Mouse (Mus musculus) left cerebral cortex, adult 8-10 months (tissue): Measurements from ENCODE around the gene Nt5dc2. TPM values are rescaled to one million over a fixed set of nuclear protein-coding genes. Genes with fewer than 3 reads are reported as not detected.

ENCODE experiments used
- DNase-seq, 2 experiments: peaks; one replicate each; pipeline ENCODE4 v3.0.0; 2022; ENCODE audit warnings: low spot score in 2 of 2
- total RNA-seq, 4 experiments: library from RNA; stranded (reverse); gene quantifications; 2 replicates each; pipeline ENCODE4 v1.2.4; 2022

Nt5dc2 gene
- total RNA-seq, 4 experiments from 2014 or later = 3.0 to 4.1 (median 3.8) TPM

DNA sequence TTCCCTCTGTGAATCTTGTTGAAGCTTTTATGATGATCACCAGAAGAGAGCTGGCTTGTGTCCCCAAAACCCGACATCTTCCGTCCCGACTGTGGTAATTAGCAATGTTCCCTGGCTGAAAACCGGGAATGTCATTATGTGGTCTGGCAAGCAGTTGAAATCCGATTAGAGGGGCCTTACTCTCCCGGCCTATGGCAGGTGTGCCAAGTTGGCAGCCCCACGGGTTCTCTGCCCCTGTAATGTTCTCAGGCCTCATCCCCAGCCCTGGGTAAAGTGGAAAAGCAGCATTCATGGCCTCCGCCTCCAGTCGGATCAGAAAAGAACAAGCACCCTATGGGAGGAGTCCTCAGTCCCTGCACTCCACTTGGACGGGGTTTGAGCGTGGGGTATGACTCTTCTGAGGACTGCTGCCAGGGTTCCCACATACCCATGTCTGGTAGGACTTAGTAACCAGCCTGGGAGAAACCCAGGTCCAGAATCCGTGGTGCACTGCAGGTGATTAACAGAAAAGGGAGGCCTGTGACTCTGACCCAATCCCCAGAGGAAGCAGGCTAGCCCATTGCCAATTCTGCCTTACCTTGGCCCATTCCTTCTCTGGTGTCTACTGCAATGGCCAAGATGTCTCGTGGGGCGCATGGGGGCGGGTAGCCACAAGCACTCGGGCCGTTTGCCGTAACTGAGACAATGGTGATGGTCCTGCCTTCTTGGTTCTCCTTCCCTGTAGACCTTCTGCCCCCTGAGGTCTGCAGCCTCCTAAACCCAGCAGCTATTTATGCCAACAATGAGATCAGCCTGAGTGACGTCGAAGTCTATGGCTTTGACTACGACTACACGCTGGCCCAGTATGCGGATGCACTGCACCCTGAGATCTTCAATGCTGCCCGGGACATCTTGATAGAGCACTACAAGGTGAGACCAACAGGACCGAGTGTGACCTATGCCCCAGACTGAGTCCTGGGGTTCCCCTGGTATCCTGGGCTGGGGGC, 3.5 kb downstream of the Nt5dc2 start:
- no peak for DNase-seq

DNA sequence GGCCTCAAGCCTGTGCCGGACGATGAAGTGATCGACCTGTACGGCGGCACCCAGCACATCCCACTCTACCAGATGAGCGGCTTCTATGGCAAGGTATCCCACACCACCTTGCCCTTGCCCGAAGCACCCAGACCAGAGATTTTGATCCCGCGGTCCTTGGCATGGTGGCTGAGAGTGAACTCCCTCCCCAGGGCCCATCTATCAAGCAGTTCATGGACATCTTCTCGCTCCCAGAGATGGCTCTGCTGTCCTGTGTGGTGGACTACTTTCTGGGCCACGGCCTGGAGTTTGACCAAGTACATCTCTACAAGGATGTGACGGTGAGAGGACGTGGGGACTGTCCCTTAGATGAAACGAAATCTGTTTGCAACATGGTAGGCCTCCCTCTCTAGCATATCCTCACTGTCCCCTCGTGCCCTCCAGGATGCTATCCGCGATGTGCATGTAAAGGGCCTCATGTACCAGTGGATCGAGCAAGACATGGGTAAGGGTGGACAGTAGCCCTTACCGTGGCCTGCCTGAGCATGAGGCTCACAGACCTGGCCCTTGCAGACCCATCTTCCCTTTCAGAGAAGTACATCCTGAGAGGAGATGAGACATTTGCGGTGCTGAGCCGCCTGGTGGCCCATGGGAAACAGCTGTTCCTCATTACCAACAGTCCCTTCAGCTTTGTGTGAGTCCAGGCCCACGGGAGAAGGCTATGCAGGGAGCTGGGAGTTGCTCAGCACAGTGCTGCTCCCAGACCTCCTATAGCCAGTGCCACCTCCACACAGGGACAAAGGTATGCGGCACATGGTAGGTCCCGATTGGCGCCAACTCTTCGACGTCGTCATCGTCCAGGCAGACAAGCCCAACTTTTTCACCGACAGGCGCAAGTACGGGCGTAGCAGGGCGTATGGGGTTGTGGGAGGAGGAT, 4.9 kb downstream of the Nt5dc2 start:
- no peak for DNase-seq

DNA sequence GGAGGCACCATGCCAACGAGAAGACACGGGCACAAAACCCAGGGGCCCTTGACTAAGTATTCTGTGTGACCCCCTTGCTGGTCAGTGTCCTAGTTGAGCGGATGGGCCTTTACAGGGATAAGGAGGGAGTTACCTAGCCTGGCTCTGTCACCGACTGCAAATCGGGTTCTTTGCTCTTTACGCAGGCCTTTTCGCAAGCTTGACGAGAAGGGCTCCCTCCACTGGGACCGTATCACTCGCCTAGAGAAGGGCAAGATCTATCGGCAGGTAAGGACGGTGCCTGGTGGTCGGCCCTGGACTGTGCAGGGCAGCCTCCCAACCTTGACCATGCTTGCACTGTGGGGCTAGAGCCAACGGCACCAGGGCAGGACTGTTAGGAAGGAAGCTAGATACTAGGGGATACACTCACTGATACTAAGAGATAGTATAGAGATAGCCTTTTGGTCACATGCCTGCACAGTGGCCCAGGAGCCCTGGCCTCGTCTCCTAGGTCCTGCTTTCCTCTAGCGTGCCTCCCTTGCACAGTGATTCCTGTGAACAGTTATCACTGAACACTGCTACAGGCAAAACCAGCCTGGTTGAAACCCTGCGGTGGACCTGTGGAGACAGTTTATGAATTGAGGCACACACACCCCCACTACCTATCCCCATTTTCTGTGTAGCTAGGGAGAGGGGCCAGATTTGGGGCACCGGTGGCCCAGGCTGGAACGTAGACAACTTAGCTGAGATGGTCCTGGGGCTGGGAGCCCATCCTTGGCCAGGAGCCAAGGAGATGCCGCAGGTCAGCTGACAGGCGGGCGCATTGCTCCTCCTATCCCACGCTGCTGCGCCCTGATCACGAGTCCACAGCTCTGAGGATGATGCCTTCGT, 5.8 kb downstream of the Nt5dc2 start:
- DNase-seq = no peak

DNA sequence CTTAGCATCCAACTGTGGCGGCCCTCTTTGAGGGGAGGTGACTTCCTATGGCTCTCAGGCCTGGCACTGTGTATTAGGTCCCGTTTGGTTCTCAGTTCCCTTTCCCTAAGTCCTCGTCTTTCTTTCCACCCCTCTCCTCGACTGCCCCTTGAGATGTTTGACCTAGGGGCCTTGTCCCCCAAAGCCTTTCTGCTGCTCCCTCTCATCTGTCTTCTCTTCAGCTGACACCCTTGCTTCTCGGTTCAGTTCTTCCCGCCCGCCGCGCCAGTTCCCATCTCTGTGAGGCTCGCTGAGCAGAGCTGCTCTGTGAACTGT, 6.4 kb downstream of the Nt5dc2 start:
- DNase-seq = no peak

DNA sequence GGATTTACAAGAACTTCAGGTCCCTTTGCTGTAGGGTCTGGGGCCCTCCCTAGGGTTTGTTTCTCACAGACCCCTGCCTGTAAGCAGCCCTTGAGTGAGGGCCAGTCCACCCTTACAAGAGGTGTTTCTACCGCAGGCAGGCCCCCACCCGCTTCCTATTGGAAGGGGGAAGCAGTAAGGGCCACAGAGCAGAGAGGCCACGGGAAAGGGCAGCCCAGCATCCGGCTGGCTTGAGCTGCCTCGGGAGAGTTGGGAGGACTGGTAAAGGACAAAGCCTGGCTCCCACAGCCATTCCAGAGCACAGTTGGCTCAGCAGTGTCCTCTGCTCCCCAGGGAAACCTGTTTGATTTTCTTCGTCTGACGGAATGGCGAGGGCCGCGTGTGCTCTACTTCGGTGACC, 6.9 kb downstream of the Nt5dc2 start:
- no peak for DNase-seq

DNA sequence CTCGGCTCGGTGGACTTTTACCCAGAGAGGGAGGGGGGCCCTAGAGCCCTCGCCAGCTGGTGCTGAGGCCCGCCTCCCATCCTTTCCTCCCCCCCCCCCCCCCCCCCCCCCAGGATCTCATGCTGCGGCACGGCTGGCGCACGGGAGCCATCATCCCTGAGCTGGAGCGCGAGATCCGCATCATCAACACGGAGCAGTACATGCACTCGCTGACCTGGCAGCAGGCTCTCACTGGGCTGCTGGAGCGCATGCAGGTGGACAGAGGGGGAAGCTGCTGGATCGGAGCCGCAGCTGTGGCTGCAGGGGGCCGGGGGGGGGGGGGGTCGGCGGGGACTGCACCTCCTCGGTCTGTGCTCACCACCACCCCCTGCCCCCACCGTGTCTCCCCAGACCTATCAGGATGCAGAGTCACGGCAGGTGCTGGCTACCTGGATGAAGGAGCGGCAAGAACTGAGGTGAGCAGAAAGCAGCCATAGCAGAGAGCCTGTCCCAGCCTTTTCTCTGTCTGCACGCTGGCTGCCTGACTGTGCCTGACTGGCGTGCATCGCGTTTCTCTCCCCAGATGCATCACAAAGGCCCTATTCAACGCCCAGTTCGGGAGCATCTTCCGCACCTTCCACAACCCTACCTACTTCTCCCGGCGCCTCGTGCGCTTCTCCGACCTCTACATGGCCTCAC, 7.5 kb downstream of the Nt5dc2 start:
- DNase-seq = no peak

DNA sequence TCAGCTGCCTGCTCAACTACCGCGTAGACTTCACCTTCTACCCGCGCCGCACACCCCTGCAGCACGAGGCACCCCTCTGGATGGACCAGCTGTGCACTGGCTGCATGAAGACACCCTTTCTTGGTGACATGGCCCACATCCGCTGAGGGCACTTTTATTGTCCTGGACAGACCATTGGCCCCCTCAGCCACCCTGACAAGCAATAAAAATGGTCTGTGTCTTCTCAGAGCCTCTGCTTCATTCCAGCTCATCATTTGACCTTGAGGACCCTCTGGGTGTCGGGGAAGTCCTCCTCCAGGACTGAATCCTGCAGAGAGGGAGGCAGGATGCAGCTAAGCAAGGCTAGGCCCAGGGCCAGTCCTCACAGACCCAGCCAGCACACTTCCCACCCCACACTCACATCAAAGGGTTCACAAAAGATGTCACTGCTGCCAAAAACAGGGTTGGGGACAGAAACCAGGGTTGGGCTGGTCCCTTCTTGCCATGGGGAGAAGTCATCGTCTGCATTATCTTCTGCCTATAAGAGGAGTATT, 8.1 kb downstream of the Nt5dc2 start:
- no peak for DNase-seq

DNA sequence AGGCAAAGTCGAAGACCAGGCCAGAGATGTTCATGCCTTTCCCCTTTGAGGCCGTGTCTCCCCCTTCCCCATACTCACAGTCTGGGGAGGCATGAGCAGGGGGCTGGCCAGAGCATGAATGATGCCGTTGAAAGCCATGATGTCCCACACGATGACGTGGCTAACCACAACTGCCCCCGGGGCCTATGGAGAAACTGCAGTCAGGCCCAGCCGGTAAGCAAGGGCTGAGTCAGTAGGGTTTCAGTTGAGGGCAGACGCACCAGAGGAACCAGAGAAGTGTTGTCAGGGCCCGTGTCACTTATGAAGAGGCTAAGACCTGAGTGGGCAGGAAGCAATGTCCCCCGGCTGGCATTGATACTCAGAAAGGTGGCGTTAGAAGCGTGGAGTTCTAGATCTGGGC, 8.8 kb downstream of the Nt5dc2 start:
- no peak for DNase-seq

DNA sequence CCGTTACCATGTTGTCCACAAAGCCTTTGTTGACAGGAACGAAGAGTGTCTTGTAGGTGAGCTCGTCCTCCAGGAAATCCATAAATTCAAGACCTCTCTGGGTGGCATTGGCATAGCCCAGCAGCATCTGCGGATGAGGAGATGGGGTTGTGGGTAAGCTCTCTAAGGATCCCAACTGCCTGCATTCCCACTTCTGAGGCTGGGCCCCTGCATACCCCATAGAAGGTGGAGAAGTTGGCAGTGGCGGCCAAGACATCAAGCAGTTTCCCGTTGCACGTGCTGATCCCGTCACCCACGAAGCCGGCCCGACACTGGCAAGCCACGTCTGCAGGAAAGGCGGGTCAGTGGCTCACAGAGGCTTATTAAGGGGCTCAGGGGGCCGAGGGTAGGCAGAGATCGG, 9.3 kb downstream of the Nt5dc2 start:
- no peak for DNase-seq

DNA sequence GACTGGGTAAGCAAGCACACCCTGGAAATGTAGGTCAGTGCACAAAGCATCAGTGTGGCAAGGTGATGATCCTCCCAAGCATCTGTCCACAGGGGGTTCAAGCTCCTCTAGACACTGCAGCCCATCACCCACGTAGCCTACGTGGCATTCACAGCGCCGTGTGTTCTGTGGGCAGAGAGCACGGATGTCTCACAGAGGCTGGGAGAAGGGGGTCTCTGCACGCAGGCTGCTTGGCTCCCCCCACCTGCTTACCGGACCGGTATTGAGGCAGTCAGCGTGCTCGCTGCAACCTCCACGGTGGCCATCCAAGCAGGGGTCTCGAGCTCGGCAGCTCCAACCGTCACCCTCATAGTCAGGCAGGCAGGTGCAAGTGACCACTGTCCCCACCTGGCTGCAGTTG, 10.2 kb downstream of the Nt5dc2 start:
- no peak for DNase-seq

DNA sequence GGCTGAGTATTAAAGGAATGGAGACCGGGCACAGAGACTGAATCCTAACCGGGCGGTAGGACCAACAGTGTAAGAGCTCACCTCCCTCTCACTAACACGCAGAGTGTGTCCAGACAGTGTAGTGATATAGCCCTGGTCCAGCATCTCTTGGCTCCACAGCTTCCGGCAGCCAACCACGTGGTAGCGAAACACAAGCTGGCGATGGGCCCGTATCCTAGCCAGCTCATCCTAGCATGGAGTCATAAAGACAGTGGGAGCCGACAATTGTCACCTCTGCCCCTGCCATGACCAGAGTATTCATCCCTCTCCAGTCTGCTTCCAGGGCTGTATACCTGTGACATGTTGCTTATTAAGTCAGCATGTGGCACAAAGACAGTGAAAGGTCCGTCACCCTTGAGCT, 14.8 kb downstream of the Nt5dc2 start:
- DNase-seq = no peak

DNA sequence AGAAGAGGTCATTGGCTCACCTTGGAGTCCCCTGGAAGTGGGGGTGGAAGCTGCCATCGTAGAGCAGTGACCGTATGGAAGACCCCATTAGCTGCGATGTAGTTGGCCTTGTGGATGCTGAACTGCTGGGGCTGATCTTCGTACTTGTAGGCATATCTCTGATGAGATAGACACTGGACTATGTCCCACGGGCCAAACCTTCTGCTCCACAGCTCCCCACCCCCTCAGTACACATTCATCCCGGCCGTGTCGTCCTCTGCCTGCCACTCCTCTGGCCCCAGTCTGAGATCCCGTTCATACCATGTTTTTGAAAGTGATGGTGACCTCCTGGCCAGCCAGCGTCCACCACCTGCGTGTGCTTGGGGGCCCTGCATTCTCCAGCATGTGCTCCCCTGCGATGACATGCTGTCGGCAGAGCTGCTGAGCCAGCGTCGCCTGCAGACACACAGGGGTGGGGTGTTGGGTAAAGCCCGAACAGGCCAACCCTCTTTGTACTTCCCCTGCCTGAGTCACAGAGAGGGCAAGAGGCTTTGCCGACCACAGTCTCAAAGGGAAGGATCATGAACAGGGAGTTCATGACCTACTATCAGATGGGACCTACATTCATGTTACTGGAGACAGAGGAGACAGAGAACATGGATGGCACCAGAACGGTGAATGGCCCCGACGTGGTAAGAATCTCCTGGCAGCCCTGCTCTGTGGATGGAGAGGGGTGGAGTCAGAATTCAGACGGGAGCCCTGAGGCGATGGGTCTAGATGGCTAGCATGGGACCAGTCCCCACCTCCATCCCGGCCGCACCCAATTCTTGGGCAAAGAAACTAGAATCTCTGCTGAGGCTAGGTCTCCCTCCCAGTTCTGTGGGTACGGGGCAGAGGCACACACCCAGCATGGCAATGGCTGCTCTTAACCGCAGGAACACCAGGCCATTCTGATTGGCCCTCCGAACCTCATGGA, 29.6 kb downstream of the Nt5dc2 start:
- DNase-seq = no peak

DNA sequence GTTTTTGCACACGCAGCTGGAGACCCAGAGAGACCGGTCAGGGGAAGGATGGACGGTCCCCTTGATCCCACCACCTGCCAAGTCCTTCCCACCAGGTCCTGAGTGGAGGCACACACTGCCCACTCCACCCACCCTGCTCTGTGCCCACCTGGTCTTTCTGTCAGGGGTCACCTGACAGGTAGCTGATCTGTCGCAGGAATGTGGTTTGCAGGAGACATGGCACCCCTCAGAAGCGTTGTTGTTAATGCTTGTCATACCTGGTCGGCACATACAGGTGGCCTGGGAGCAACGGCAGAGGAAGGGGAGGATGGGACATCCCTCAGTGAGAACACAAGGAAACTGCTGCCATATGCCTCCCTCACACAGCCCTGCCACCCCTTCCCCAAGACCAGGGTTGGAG, 30.3 kb downstream of the Nt5dc2 start:
- no peak for DNase-seq

DNA sequence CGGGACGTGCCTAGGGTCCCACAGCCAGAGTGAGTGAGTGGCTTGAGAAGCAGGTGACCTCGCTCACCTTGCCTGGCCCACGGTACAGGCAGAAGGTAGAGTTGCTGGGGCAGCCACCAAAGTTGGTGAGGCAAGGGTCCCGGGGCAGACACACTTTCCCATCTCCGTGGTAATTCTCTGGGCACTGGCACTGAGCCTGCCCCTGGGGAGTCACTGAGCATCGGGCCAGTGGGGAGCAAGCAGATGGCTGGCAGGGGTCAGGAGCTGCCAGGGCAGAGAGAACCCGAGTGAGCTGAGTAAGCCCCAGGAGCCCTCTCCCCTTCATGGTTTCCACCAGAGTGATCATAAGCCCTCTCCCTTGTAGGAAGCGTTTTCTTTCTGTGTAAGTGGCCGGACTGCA, 30.8 kb downstream of the Nt5dc2 start:
- DNase-seq = no peak

DNA sequence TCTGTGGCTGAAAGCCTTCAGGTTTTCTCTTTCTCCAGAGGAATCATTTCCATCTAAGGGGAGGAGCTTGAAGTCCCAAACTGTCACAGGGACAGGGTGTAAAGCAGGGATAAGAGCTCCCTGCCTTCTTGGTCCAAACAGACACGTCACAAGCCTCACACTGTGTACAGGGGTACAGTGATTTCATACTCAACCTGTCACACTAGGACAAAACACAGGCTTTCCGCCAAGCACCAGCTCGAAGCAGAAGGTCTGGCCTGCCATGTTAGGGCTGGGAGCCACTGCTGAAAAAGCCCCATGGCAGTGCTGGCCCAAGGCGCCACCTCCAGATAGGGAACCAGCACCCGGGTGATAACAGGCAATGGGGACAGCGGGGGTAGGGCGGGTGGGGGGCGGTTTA, 33.2 kb downstream of the Nt5dc2 start:
- no peak for DNase-seq

DNA sequence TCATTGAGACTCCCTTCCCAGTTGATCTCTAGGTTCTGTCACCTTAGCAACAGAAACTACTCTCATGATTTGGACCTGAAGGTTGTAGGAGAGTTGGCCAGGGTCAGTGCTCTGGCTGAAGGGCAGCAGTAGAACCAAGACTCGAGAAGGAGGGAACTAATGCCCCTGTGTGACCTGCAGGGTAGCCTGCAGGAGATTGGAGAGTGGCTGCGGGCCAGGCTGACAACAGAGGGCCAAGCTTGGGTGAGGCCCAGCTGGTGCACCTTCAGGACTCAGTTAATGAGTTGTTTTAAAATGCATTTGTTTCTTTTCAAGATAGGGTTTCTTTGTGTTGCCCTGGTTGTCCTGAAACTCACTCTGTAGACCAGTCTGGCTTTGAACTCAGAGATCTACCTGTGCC, 34.2 kb downstream of the Nt5dc2 start:
- DNase-seq = no peak

DNA sequence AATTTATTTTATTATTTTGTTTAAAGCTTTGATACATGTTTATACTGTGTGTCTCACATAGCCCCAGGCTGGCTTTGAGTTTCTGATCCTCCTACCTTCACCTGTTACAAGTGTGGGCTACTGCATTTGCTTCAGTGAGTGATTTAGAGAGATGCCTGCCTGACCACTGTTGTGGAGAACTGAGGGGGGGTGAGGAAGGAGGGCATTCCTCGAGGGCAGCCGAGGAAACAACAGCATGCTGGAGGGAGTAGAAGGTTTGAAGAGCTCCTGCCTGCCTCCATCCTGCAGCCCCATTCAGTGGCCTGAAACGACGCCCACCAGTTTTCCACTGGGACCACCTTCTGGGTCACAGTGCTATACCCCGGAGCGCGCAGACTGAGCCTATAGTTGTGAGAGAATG, 34.6 kb downstream of the Nt5dc2 start:
- no peak for DNase-seq

DNA sequence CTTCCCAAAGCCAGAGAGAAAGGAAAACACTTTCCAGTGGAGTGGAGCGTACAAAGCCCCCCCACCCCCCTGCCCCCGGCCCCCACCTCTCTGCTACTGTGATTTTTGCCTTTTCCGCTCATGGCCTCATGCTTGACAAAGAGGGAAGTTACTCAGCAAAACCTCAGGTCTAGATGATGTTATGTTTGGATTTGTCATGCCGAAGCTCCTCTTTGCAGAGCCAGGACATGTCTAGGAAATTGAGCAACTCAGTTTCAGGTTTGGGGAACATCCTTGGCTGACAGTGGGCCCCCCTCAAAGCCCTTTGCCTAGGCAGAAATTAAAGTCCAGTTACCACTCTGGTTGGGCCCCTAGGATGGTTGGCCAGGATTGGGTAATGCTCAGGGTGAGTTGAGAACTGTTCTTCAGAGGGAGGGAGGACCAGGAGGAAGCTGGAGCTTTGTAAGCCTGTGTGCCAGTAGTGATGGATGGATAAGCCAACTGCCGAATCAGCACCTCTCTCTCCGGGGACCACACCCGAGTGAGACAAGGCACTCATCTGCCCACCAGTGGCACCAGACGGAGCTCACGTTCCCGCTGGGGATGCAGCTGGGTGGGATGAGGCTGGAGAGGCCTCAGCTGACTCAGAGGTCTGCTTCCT, 35.3 kb downstream of the Nt5dc2 start:
- no peak for DNase-seq

DNA sequence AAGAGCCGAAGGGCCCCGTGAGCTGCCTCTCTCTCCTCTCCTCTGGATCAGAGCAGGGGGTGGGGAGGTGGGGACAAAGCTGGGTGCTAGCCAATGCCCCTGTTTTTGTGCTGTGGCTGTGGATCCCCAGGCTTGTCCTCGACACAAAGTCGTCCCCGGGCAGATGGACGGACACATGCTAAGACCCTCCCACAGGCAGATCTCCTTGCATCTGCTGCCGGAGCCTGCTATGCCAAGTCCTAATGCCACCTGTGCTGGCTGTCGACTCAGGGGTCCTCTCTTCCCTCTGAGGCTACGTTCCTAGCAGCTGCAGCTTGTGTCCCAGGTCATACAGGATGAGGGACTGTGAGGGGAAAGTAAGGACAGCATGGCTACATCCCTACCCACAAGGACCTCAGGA, 36.0 kb downstream of the Nt5dc2 start:
- DNase-seq = no peak
